Mouse (Mus musculus) testis, postnatal 10 days (tissue): ENCODE data around the gene Khdc3.
A peak's percentile ranks its signal among the peaks of the same experiment; 100 is the strongest.
"Not testable (repeated sequence)": the region's sequence is repeated elsewhere in the genome, so short reads cannot be mapped to it uniquely, and the experiment has no call there.

Experiments
- DNase-seq: peaks from one replicate; pipeline ENCODE4 v3.0.0; 2021; ENCODE audit warnings: low spot score

Gene Khdc3

GRCm38 (mm10) chr9:73101536-73101935 lies at the start of gene Khdc3:
TSS of gene Khdc3 (plus strand) at chr9:73101836.
- no peak for DNase-seq

GRCm38 (mm10) chr9:73055441-73055911 lies 46.2 kb upstream of the Khdc3 start:
- DNase-seq: no peak

GRCm38 (mm10) chr9:73059224-73059623 lies 42.4 kb upstream of the Khdc3 start:
- DNase-seq: no peak

- no peak for DNase-seq
Observed at GRCm38 (mm10) chr9:73063621-73064290, 37.9 kb upstream of the Khdc3 start.

GRCm38 (mm10) chr9:73067086-73067485 lies 34.5 kb upstream of the Khdc3 start:
- no peak for DNase-seq

- DNase-seq: peak; percentile 52
Observed at GRCm38 (mm10) chr9:73068230-73068679, 33.4 kb upstream of the Khdc3 start.

- DNase-seq: no peak
Observed at GRCm38 (mm10) chr9:73068688-73069087, 32.9 kb upstream of the Khdc3 start.

GRCm38 (mm10) chr9:73070971-73071659 lies 30.5 kb upstream of the Khdc3 start:
- DNase-seq: no peak

GRCm38 (mm10) chr9:73072426-73072825 lies 29.2 kb upstream of the Khdc3 start:
- DNase-seq: no peak

GRCm38 (mm10) chr9:73073169-73073568 lies 28.5 kb upstream of the Khdc3 start:
- no peak for DNase-seq

- not testable (repeated sequence) for DNase-seq
Observed at GRCm38 (mm10) chr9:73079349-73079748, 22.3 kb upstream of the Khdc3 start.

GRCm38 (mm10) chr9:73079801-73080325 lies 21.8 kb upstream of the Khdc3 start:
- DNase-seq: no peak

GRCm38 (mm10) chr9:73082291-73083000 lies 19.2 kb upstream of the Khdc3 start:
- DNase-seq: no peak

- no peak for DNase-seq
Observed at GRCm38 (mm10) chr9:73083956-73084355, 17.7 kb upstream of the Khdc3 start.

- no peak for DNase-seq
Observed at GRCm38 (mm10) chr9:73085845-73086244, 15.8 kb upstream of the Khdc3 start.

GRCm38 (mm10) chr9:73087121-73087520 lies 14.5 kb upstream of the Khdc3 start:
- DNase-seq: no peak

GRCm38 (mm10) chr9:73087581-73087980 lies 14.1 kb upstream of the Khdc3 start:
- no peak for DNase-seq

- no peak for DNase-seq
Observed at GRCm38 (mm10) chr9:73089222-73089920, 12.3 kb upstream of the Khdc3 start.

- no peak for DNase-seq
Observed at GRCm38 (mm10) chr9:73090121-73090520, 11.5 kb upstream of the Khdc3 start.

- no peak for DNase-seq
Observed at GRCm38 (mm10) chr9:73091747-73092146, 9.9 kb upstream of the Khdc3 start.

- no peak for DNase-seq
Observed at GRCm38 (mm10) chr9:73094580-73094979, 7.1 kb upstream of the Khdc3 start.

- DNase-seq: no peak
Observed at GRCm38 (mm10) chr9:73097898-73098297, 3.7 kb upstream of the Khdc3 start.
